22 mouse cellular contexts compared by ENCODE assay signal in genomic region chr2:143094761-143095160, GRCm38 (mm10). TPM values are rescaled to one million over a fixed set of nuclear protein-coding genes. Genes with fewer than 3 reads are reported as not detected.
DNase-seq lines count a peak whose midpoint lies in the region; ATAC-seq and TF ChIP-seq lines count a peak whose summit lies in the region.
"Had no signal": no experiment of that assay in that cellular context is flagged by ENCODE, and none has a peak within 500 bp of the region (broad histone marks: within the 10 kb centered on the region; RNA-seq: fewer than 3 reads in every experiment).

No protein-coding gene starts in this region.

- WGBS in forebrain, postnatal 0 days: 62% methylated on average over 6 of the region's 6 CpGs
- WGBS in forebrain, embryonic 10.5 days: 85% methylated on average over 6 of the region's 6 CpGs

- no peak overlapping the region for H3K4me2 ChIP-seq in forebrain, postnatal 0 days (ENCODE audit: low read depth)
- H3K4me2 ChIP-seq: embryonic facial prominence, embryonic 13.5 days; heart, embryonic 12.5 days; hindbrain, embryonic 14.5 days; intestine, embryonic 15.5 days had no signal

- no peaks in the 10 kb centered on the region for H3K36me3 ChIP-seq in forebrain, postnatal 0 days (ENCODE audit: insufficient read depth)
- H3K36me3 ChIP-seq in forebrain, embryonic 10.5 days (replicated peaks): no peaks in the 10 kb centered on the region
- H3K36me3 ChIP-seq: embryonic facial prominence, embryonic 13.5 days; heart, embryonic 12.5 days; hindbrain, embryonic 10.5 days; intestine, embryonic 15.5 days had no signal

- no peaks in the 10 kb centered on the region; the same call in 1 of the 2 replicates for H3K4me1 ChIP-seq in forebrain, postnatal 0 days (ENCODE audit: insufficient read depth)
- H3K4me1 ChIP-seq in forebrain, embryonic 10.5 days: no peaks in the 10 kb centered on the region
- H3K4me1 ChIP-seq: heart, embryonic 12.5 days; hindbrain, embryonic 10.5 days; intestine, embryonic 15.5 days had no signal

- no peak for TF ChIP-seq CTCF in forebrain, postnatal 0 days (IDR thresholded peaks at IDR 0.05; ENCODE audit: low read depth)
- no peak for TF ChIP-seq CTCF in left cerebral cortex, adult 2 months (IDR thresholded peaks at IDR 0.05)
- TF ChIP-seq CTCF in brain, embryonic 14.5 days (IDR thresholded peaks at IDR 0.05; ENCODE audit: borderline replicate concordance, extremely low read depth, insufficient read depth, insufficient read length): no peak

- H3K4me3 ChIP-seq in forebrain, postnatal 0 days (ENCODE audit: low read depth, low read length): no peak overlapping the region
- no peak overlapping the region for H3K4me3 ChIP-seq in forebrain, embryonic 10.5 days
- no peak overlapping the region for H3K4me3 ChIP-seq in left cerebral cortex, adult 2 months
- H3K4me3 ChIP-seq: embryonic facial prominence, embryonic 13.5 days; gastrocnemius, adult 2 months; heart, embryonic 12.5 days; hindbrain, embryonic 10.5 days; intestine, embryonic 15.5 days had no signal

- TF ChIP-seq POLR2A in brain, embryonic 14.5 days (IDR thresholded peaks at IDR 0.05; ENCODE audit: borderline replicate concordance, extremely low read depth, insufficient read depth, insufficient read length, poor library complexity, severe bottlenecking): no peak

- DNase-seq in forebrain, postnatal 0 days: peak; percentile 19
- no peak for DNase-seq in forebrain, embryonic 10.5 days (ENCODE audit: extremely low spot score, low spot score)
- no peak for DNase-seq in left cerebral cortex, adult 2 months (ENCODE audit: extremely low spot score in 1 of 2, low spot score in 2 of 2)
- DNase-seq in left cerebral cortex, adult 18-20 months (ENCODE audit: low spot score in 2 of 2): no peak
- DNase-seq in brain, embryonic 14.5 days (ENCODE audit: low read depth): peak; percentile 43
- no peak for DNase-seq in adrenal gland, postnatal 36 days
- DNase-seq: adrenal gland, adult 2 months; adrenal gland, postnatal 25 days; cerebellum, adult 11-12 months; cerebellum, adult 9-10 months; cerebellum, postnatal 25 days; gastrocnemius, adult 2 months; gastrocnemius, postnatal 25 days had no signal

- H3K27ac ChIP-seq in forebrain, postnatal 0 days (ENCODE audit: low read depth, low read length): no peak overlapping the region
- H3K27ac ChIP-seq in forebrain, embryonic 10.5 days: no peak overlapping the region
- peak overlapping the region; percentile 64 for H3K27ac ChIP-seq in left cerebral cortex, adult 2 months
- H3K27ac ChIP-seq: embryonic facial prominence, embryonic 13.5 days; gastrocnemius, adult 2 months; hindbrain, embryonic 10.5 days; hindbrain, embryonic 14.5 days; intestine, embryonic 15.5 days had no signal

- H3K27me3 ChIP-seq in forebrain, postnatal 0 days (ENCODE audit: insufficient read depth, low read length): no peaks in the 10 kb centered on the region
- no peaks in the 10 kb centered on the region for H3K27me3 ChIP-seq in forebrain, embryonic 10.5 days (ENCODE audit: poor library complexity, severe bottlenecking)
- H3K27me3 ChIP-seq: embryonic facial prominence, embryonic 13.5 days; intestine, embryonic 15.5 days had no signal

- intact Hi-C loops in left cerebral cortex, adult 2 months (cut with DNase I): loop anchor here (5.0 kb wide), 1 partner anchor 127 kb away; no protein-coding TSS in a partner anchor

- no peaks in the 10 kb centered on the region for H3K9me3 ChIP-seq in forebrain, postnatal 0 days (ENCODE audit: low read length)
- no peaks in the 10 kb centered on the region for H3K9me3 ChIP-seq in forebrain, embryonic 10.5 days
- H3K9me3 ChIP-seq: embryonic facial prominence, embryonic 13.5 days; heart, embryonic 12.5 days; hindbrain, embryonic 10.5 days; intestine, embryonic 15.5 days had no signal

- no peak for ATAC-seq in forebrain, postnatal 0 days
- ATAC-seq: intestine, embryonic 15.5 days had no signal

- no peak overlapping the region for H3K9ac ChIP-seq in forebrain, postnatal 0 days
- H3K9ac ChIP-seq: embryonic facial prominence, embryonic 13.5 days; heart, embryonic 12.5 days; hindbrain, embryonic 14.5 days; intestine, embryonic 15.5 days had no signal

RNA-seq across cellular contexts. Expression of gene Otor, which starts 16.5 kb away (rescaled TPM):
- total RNA-seq in forebrain, postnatal 0 days (2014; rRNA removed): not detected in 2 replicates
- polyA plus RNA-seq in forebrain, postnatal 0 days (2015; fragmentation: Nextera tagmentation; extraction: Ambion mirVana): 0.15 TPM in 1 of 2 replicates, not detected in the other
- 0.15 and 0.27 TPM in 2 replicates for polyA plus RNA-seq in forebrain, embryonic 10.5 days (2016; fragmentation: Nextera tagmentation; extraction: Ambion mirVana)
- total RNA-seq in left cerebral cortex, adult 2 months (2021): not detected
- total RNA-seq in left cerebral cortex, adult 18-20 months (2021): not detected
- 1.1 TPM in 2 replicates for polyA plus RNA-seq in brain, embryonic 14.5 days (2012; rRNA removed)
- not detected for total RNA-seq in adrenal gland, postnatal 36 days (2021)
- total RNA-seq: adrenal gland, adult 2 months; adrenal gland, postnatal 25 days; ES-E14; gastrocnemius, adult 2 months; gastrocnemius, postnatal 25 days; granulocyte monocyte progenitor cell, adult 5-6 weeks; heart, adult 8-10 months; heart, postnatal 25 days had no signal
- polyA plus RNA-seq: adrenal gland, adult 2 months; hindbrain, embryonic 14.5 days had no signal

RNA-seq across cellular contexts. Expression of gene Snrpb2, which starts 31.9 kb away (rescaled TPM):
- 38.6 and 47.7 TPM in 2 replicates for total RNA-seq in forebrain, postnatal 0 days (2014; rRNA removed)
- 59.2 and 83.1 TPM in 2 replicates for polyA plus RNA-seq in forebrain, postnatal 0 days (2015; fragmentation: Nextera tagmentation; extraction: Ambion mirVana)
- polyA plus RNA-seq in forebrain, embryonic 10.5 days (2016; fragmentation: Nextera tagmentation; extraction: Ambion mirVana): 102 and 106 TPM in 2 replicates
- 10 to 100 TPM; 31.0 to 34.7 TPM for total RNA-seq in left cerebral cortex, adult 2 months (2021)
- 10 to 100 TPM; 33.3 to 35.8 TPM for total RNA-seq in left cerebral cortex, adult 18-20 months (2021)
- polyA plus RNA-seq in brain, embryonic 14.5 days (2012; rRNA removed): 40.8 and 43.1 TPM in 2 replicates
- total RNA-seq in adrenal gland, postnatal 36 days (2021): 10 to 100 TPM; 42.5 to 42.9 TPM

Comparison
In these comparisons a context has a peak if more than half of its experiments do, and no peak if none do; other contexts are left out.
1. DNase-seq: peak in forebrain, postnatal 0 days (single experiment) and brain, embryonic 14.5 days (single experiment); none in forebrain, embryonic 10.5 days (single experiment), left cerebral cortex, adult 2 months (0 of 2), left cerebral cortex, adult 18-20 months (0 of 2) and adrenal gland, postnatal 36 days (0 of 2).